Mouse (Mus musculus) ovary, postnatal 10 days (tissue): ENCODE results near the gene Izumo4.

Source experiments
- DNase-seq: peaks from one replicate; pipeline ENCODE4 v3.0.0; 2022; ENCODE audit warnings: low spot score

Gene Izumo4

DNA sequence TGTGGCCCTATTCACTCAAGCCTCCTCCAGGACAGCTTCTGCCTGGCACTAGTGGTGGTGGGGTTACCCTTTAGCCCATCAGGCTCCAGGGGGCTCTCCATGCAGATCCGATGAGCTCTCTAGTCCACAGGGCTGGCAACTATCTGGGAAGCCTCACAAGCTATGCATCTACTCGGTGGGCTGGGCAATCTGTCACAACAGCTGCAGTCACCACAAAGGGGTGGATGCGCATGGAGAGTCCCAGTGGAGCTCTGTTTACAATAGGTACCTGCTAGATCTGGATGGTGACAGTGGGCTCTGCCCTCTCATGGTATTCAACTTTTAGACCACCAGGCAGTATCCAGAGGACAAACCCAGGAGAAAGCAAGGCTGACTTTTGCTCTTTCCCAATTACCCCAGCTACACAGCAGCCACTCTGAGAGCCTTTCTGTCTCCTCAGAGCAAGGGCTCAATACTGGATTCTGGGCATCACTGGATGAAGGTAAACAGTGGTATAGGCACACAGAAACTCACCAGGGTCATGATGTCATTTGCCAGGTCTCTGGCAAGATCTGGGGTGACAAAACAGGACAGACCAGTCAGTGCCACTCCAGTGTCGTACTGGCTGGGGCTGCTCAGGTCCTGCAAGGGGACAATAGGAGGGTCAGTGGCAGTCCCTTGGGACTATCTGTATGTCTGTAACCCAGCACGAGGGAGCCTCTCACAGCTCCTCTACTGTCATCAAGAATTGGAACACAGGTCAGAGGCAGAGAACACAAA lies 25.6 kb downstream of the Izumo4 start:
- no peak for DNase-seq

DNA sequence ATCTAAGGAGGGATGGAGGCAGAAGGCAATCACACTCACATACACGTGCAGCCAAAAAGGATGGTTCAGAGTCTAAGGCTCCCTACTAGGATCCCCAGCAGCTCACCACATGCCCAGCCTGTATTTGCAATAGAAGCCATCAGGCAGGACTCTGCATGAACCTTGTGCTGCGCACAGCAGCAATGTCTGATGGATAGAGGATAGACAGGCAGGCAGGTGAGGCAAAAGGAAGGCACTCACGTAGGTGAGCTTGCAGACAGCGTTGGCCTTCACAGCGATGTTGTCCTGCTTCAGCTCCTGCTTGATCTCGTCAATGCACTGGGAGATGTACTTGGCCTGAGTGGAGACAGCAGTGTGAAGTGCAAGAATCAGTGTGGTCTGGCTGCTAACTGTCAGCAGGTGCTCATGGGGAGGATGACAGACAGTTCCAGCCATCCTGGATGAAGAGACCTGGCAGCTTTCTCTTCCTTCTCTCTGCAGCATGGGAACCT lies 30.7 kb downstream of the Izumo4 start:
- DNase-seq, result no peak

DNA sequence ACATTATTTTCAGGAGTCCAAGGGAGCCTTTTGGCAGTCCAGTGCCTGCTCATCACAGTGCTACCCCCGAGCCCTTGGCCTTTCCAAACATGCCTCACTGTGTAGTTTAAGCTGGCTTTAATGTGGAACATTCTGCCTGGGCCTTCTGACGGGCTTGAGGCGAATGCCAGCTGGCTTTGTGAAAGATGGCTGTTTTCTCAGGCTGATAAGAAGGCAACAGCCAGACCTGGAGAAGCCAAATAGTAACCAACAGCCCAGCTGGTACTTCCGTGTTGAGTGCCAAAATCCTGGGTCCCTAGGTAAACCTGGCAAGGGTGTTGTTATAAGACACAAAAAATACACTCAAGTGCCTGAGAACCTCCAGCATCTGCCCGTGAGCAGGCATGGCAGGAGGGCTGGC lies 34.7 kb downstream of the Izumo4 start:
- no peak for DNase-seq

DNA sequence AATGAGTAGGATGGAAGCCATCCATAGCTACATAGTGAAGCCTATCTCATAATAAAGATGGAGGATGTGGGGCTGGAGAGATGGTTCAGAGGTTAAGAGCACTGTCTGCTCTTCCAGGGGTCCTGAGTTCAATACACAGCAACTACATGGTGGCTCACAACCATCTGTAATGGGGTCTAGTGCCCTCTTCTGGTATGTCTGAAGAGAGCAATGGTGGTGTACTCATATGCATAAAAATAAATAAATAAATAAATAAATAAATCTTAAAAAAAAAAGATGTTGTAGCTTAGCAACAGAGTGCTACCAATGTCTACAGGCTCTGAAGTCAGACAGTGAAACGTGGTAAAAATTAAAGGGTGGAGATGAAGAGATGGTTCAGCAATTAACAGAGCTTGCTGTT lies 36.7 kb downstream of the Izumo4 start:
- no peak for DNase-seq

- no peak for DNase-seq
Observed at GRCm38 (mm10) chr10:80741146-80741545, 39.2 kb downstream of the Izumo4 start.

DNA sequence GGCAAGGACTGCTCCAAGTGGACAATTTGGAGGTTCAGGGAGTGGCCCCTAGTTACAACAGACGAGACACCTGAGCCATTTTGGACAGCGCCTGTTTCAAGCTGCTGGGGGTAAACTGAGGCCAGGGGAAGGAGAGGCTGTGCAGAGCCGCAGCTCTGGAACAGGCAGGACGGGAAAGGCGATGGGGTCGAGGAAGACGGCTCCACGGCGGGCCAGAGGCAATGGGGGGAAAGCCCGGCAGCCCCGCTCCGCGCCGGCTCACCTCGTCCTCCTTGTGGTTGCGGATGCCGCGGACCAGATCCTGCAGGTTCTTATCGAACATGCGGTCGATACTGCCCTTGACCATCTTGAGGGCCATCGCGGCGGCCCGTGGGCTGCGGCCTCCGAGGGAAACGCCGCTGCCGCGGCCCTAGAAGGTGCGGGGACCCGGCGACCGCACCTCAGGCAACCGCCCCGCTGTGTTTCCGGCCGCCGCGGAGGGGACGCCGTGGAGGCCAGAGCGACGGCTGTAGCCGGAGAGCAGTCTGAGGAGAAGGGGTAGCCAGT lies 39.7 kb downstream of the Izumo4 start:
- no peak for DNase-seq

DNA sequence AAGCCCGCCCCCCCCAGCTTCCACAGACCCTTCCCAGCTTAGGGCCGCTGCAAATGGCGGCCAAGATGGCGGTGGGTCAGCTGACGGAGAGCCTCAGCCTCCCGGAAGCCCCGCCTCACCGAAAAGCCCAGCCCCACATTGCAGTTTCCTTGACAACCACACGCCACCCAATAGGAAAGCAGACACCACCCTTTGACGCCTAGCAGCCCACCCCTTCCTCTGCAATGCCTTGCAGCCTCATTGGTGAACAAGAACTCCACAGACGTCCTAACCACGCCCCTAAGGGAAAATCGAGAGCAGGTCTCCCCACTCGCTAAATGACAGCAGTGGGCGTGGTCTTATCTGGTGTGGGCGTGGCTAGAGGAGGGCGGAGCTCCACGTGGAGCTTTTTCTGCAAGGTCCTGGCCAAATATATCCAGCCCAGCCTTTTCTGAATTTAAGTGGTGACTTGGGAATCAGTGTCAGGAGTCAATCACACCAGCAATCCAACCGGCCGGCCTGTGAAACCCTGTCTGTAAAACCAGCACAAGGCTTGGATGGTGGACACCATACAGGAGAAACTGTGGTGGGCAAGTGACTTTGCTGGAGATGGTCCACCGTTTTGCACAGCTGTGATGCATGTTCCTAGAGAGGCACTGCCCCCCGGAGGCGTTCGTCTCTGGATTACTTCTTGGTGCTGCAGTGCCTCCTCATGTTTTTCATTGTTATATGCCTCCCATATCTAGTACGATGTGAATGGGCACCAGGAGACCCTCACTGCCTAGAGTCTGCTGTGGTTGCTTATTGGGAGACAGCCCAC lies 40.4 kb downstream of the Izumo4 start, which contains the start of gene Ap3d1:
Gene Ap3d1, minus strand, starts transcription at position 85 of the 799 bp plus-strand sequence.
- peak; percentile 86 for DNase-seq

- no peak for DNase-seq
Observed at GRCm38 (mm10) chr10:80744262-80744661, 42.3 kb downstream of the Izumo4 start.

- DNase-seq, result peak; percentile 26
Observed at GRCm38 (mm10) chr10:80747410-80747809, 45.4 kb downstream of the Izumo4 start.

DNA sequence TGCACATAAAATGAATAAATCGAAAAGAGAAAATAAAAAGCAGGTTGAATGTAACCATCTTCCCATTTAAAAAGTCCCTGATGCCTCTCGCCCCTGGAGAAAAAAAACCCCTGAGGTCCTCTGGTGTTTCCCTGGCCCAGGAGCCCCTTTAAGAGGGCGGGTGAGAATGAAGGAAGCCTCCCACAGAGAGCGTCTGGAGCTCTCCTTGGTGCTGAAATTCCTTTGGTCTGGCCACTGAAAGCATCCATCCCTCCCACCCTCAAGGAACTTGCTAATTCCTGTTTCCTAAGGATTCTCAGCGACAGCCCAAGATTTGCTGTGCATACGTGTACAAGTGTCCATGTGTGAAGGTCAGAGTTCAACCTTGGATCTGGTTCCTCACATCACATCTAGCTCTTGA lies 46.6 kb downstream of the Izumo4 start:
- peak; percentile 39 for DNase-seq

DNA sequence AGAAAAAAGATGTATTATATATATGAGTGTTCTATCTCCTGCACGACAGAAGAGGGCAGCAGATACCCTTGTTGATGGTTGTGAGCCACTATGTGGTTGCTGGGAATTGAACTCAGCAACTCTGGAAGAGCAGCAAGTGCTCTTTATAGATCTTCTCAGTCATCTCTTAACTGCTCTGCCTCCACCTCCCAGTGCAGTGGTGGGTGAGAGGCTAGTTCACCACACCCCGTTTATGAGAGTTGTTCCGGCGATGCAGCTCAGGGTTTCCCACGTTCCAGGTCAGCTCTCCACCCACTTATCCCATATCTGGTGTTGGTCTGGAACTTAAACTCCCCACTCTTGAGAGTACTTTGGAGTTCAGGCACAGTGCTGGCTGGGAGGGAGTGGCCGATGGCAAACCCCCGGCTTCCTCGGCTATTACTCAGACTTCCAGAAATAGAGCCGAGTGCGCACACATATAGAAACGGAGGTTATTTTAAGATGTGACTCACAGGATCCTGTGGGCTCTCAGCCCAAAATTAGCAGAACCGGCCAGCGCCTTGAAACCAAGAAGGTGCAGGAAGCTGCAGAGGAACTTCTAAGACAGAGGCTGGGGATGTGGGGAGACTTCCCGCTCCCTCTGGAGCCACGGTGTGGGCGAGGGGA lies 49.3 kb downstream of the Izumo4 start:
- DNase-seq, result no peak

GRCm38 (mm10) chr10:80752079-80752625 lies 50.2 kb downstream of the Izumo4 start:
- peak; percentile 41 for DNase-seq

GRCm38 (mm10) chr10:80754594-80755290 lies 52.8 kb downstream of the Izumo4 start, which contains the start of gene Dot1l:
Gene Dot1l, plus strand, starts transcription at chr10:80755206.
- DNase-seq, result peak; percentile 93
